Mouse (Mus musculus): ENCODE results near the gene Gm21964. TPM values are rescaled to one million over a fixed set of nuclear protein-coding genes. Genes with fewer than 3 reads are reported as not detected.

Gene Gm21964
- total RNA-seq, 2 experiments from 2014 or later, result not detected

DNA sequence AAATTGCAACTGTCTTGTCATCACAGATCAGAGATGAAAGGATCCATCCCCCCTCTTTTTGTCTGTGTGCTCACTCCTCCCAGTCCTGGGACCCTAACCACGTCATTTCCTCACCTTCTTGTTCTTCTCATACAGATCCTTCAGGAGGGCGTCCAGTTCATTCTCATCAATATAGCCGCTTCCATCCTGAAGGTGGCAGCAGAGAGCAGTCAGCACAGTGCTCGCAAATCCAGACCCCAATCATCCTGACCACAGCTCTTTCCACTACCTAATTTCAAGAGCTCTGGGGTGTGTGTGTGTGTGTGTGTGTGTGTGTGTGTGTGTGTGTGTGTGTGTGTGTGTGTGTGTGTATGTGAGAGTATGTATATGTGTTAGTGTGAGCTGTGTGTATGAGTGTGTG is 44.5 kb downstream of the Gm21964 start:
- DNase-seq, result peak; percentile 50 to 68
- intact Hi-C loops (cut with DNase I), result loop anchor here (5.0 kb wide), 1 partner anchor 332 kb away; no protein-coding TSS in a partner anchor

DNA sequence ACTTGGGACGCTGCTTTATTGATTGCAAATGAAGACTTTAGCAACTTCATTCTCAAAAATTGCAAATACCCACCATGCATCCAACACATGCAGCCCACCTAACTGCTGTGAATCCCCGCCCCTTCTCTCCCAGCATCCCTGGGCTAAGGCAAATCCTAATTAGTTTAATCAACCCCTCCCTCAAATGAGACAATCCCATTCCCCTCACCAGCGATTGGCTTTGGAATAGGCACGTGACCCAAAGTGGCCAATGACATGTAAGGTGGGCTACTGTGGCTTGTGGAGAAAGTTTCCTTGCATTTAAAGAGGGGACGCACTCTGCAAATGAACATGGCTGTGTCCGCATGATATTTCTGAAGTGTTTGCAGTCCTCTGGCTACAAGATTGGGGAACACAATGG is 51.9 kb downstream of the Gm21964 start:
- DNase-seq, result no peak
- intact Hi-C loops (cut with DNase I), result no loop called here

Other genes starting within 250 kb of the Gm21964 start
- gene Phlpp2, start 232.7 kb upstream of the Gm21964 start, total RNA-seq (2021), result 1 to 10 TPM; 4.9 to 6.4 TPM
- gene Marveld3, start 139.0 kb upstream of the Gm21964 start, total RNA-seq (2021), result under 1 TPM; 0.29 to 0.31 TPM
- gene Tat, start 110.8 kb upstream of the Gm21964 start, total RNA-seq (2021), result 1 to 10 TPM; 1.3 to 1.6 TPM
- 1 to 10 TPM; 4.4 to 5.4 TPM for gene Chst4, start 61.5 kb upstream of the Gm21964 start, total RNA-seq (2021)
- gene Zfp612, start 21.5 kb upstream of the Gm21964 start, total RNA-seq (2021), result 1 to 10 TPM; 8.0 to 8.7 TPM
- not detected for gene Gm17720, start 1.5 kb downstream of the Gm21964 start, total RNA-seq (2021)
- not detected for gene Calb2, start 67.0 kb downstream of the Gm21964 start, total RNA-seq (2021)
- 1 to 10 TPM; 2.6 to 2.9 TPM for gene Cmtr2, start 114.5 kb downstream of the Gm21964 start, total RNA-seq (2021)
- gene Hydin, start 165.8 kb downstream of the Gm21964 start, total RNA-seq (2021), result under 1 TPM; 0.07 to 0.24 TPM